Mouse (Mus musculus) lung, embryonic 16.5 days (tissue): ENCODE results near the gene Fam216b. TPM values are rescaled to one million over a fixed set of nuclear protein-coding genes. Genes with fewer than 3 reads are reported as not detected.

Experiments
- ATAC-seq: fragments of 200-750 bp; cut with Nextera tagmentation; 2 replicates; pipeline ENCODE4 v1.8.0; 2017; ENCODE audit warnings: low read depth, mild to moderate bottlenecking, moderate library complexity
- H3K27ac ChIP-seq: fragments of 300-500 bp; sonication (generic); 2 replicates; pipeline ENCODE4 v1.5.1; 2014; ENCODE audit warnings: mild to moderate bottlenecking, control low read depth, low read length
- H3K27me3 ChIP-seq: fragments of 300-500 bp; sonication (generic); 2 replicates; pipeline ENCODE4 v1.6.1; 2014; ENCODE audit warnings: low read depth, low read length, mixed read lengths; ENCODE audit not compliant: control insufficient read depth, insufficient read depth
- H3K36me3 ChIP-seq: fragments of 300-500 bp; sonication (generic); 2 replicates; pipeline ENCODE4 v1.6.1; 2014; ENCODE audit warnings: low read length; ENCODE audit not compliant: control insufficient read depth, insufficient read depth
- H3K4me1 ChIP-seq: fragments of 300-500 bp; sonication (generic); replicated peaks from 2 replicates; pipeline ENCODE4 v1.6.1; 2014; ENCODE audit warnings: low read length, mixed read lengths; ENCODE audit not compliant: control insufficient read depth, insufficient read depth
- H3K4me2 ChIP-seq: fragments of 300-500 bp; sonication (generic); 2 replicates; pipeline ENCODE4 v1.6.1; 2014; ENCODE audit warnings: low read depth, low read length, control low read depth
- H3K4me3 ChIP-seq: fragments of 300-500 bp; sonication (generic); 2 replicates; pipeline ENCODE4 v1.5.1; 2014; ENCODE audit warnings: mild to moderate bottlenecking, low read length, control low read depth
- H3K9ac ChIP-seq: fragments of 300-500 bp; sonication (generic); 2 replicates; pipeline ENCODE4 v1.6.1; 2014; ENCODE audit warnings: low read length, control low read depth
- H3K9me3 ChIP-seq: fragments of 300-500 bp; sonication (generic); 2 replicates; pipeline ENCODE4 v1.6.1; 2016; ENCODE audit warnings: low read length; ENCODE audit not compliant: control insufficient read depth
- WGBS: fragments of 180-500 bp; shearing (Covaris S2); extraction: QIAGEN DNeasy Blood & Tissue Kit; methylation state at CpG from one replicate; pipeline ENCODE4 v1.1.7; 2014; 5-methylcytosine and 5-hydroxymethylcytosine counted together
- polyA plus RNA-seq: library from polyadenylated mRNA; unstranded; fragments of >200 nt; fragmentation: Nextera tagmentation; extraction: Ambion mirVana; gene quantifications from 2 replicates; pipeline ENCODE4 v1.2.1, GENCODE M21; 2015

The Fam216b gene
- polyA plus RNA-seq, 1 experiment from 2014 or later = 0.59 TPM

DNA sequence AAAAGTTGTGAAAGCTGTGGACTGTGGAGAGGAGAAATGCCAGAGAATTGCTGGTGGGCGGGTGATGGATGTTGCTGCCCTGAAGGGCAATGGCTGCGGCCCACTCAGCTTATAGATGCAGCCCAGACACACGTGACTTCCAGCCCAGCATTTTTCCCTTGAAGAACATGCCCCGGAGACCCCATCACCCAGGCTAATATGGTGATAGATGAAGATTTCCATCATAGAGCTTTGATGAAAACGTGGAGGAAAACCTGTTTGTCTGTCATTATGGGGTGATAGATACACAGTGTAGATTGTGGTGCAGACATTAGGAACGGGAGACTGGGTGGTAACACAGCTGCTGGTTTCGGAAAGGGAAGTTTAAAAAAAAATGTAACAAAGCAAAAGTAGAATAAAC, 31.4 kb downstream of the Fam216b start:
- H3K9me3 ChIP-seq = no peaks in the 10 kb centered on the region
- H3K9ac ChIP-seq = no peak overlapping the region
- H3K36me3 ChIP-seq = no peaks in the 10 kb centered on the region
- H3K27me3 ChIP-seq = no peaks in the 10 kb centered on the region
- H3K4me1 ChIP-seq = no peaks in the 10 kb centered on the region
- 50% methylated on average over 7 of the region's 7 CpGs for WGBS
- no peak overlapping the region for H3K4me2 ChIP-seq
- no peak overlapping the region for H3K4me3 ChIP-seq
- ATAC-seq = peak; percentile 79
- H3K27ac ChIP-seq = no peak overlapping the region

DNA sequence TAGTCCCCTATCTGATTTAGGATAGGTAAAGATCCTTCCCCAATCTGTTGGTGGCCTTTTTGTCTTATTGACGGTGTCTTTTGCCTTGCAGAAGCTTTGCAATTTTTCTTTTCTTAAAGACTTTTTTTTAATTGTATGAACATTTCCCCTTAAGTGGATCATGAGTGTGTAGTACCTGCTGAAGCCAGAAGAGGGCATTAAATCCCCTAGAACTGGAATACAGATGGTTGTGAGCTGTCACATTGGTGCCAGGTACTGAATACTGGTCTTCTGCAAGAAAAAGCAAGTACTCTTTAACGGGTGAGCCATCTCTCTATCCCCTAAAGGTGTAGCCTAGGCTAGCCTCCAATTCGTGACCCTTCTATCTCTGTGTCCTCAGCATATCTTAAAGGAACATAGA, 32.4 kb downstream of the Fam216b start:
- WGBS = 78% methylated on average over 3 of the region's 3 CpGs

DNA sequence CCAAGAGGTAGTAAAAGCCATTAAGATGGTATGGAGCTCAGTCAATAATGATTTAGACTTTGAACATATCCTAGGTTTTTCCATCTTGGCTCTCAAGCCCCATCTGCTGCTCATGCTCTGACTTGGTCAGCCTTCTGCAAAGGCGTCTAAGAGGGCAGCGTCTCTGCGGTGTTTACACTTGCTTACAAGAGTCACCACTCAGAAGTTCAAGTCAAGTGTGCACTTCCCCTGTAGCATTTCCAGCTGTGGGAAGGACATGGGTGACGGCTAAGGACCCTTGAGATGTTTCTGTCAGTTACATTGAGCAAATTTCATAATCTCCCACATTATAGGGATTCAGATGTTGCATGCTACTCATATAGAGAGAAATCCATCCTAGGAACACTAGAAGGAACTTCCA, 40.1 kb downstream of the Fam216b start:
- H3K9ac ChIP-seq = no peak overlapping the region
- H3K4me2 ChIP-seq = no peak overlapping the region
- ATAC-seq = no peak
- no peaks in the 10 kb centered on the region for H3K9me3 ChIP-seq
- no peaks in the 10 kb centered on the region for H3K27me3 ChIP-seq
- no peaks in the 10 kb centered on the region for H3K4me1 ChIP-seq
- 36% methylated on average over 4 of the region's 4 CpGs for WGBS
- H3K4me3 ChIP-seq = no peak overlapping the region
- no peaks in the 10 kb centered on the region for H3K36me3 ChIP-seq
- H3K27ac ChIP-seq = no peak overlapping the region

More for the DNA sequence above, 32.4 kb downstream of the Fam216b start:
- Histone ChIP-seq H3K27ac (no peak overlapping the region), H3K4me1 (no peaks in the 10 kb centered on the region), H3K4me2 (no peak overlapping the region), H3K36me3 (no peaks in the 10 kb centered on the region), H3K9me3 (no peaks in the 10 kb centered on the region), H3K4me3 (no peak overlapping the region), H3K27me3 (no peaks in the 10 kb centered on the region), H3K9ac (no peak overlapping the region)
- ATAC-seq = no peak

DNA sequence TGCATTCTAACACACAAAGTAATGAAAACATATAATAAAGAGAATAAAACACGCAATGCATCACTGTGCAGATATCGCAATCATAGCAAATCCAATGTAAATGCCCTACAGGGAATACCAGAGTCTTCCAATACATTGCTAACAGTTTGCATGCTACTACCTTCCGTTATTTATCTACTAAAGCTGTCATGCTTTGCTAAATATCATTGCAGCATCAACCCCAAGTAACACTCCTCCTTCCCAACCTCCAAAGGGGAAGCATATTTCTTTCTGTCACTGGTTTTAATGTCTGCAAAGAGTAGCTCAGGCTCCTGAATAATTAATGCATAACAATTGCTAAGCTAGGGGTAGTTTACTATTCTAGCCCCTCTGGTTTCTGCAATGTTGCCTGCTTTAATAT, 40.5 kb downstream of the Fam216b start:
- Histone ChIP-seq H3K4me1 (no peaks in the 10 kb centered on the region), H3K4me2 (no peak overlapping the region), H3K27me3 (no peaks in the 10 kb centered on the region), H3K9ac (no peak overlapping the region), H3K27ac (no peak overlapping the region), H3K36me3 (no peaks in the 10 kb centered on the region), H3K4me3 (no peak overlapping the region), H3K9me3 (no peaks in the 10 kb centered on the region)
- whole genome bisulfite sequencing = 96% methylated on average over 3 of the region's 3 CpGs
- no peak for ATAC-seq

DNA sequence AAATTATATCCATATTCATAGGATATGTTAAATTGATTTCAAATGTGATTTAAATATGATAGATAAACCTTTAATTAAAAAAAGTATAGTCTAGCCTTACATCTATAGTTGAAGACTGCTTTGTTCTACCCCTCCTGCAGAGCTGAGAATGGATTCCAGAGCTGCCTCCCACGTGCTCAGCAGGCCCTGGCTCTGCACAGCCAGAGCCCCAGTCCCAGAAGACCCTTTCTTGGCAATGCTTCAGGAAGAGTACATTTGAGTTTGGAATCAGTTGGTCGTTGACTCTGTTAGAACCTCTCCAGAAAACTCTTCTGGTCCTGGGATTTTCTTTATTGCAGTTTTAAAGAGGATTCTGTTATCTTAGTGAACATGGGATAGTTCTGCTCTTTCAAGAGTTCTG, 45.7 kb downstream of the Fam216b start:
- H3K27me3 ChIP-seq = no peaks in the 10 kb centered on the region
- no peak overlapping the region for H3K4me2 ChIP-seq
- H3K4me3 ChIP-seq = no peak overlapping the region
- H3K36me3 ChIP-seq = no peaks in the 10 kb centered on the region
- ATAC-seq = no peak
- 18% methylated on average over 2 of the region's 2 CpGs for WGBS
- H3K4me1 ChIP-seq = no peaks in the 10 kb centered on the region
- no peak overlapping the region for H3K27ac ChIP-seq
- H3K9ac ChIP-seq = no peak overlapping the region
- H3K9me3 ChIP-seq = no peaks in the 10 kb centered on the region

DNA sequence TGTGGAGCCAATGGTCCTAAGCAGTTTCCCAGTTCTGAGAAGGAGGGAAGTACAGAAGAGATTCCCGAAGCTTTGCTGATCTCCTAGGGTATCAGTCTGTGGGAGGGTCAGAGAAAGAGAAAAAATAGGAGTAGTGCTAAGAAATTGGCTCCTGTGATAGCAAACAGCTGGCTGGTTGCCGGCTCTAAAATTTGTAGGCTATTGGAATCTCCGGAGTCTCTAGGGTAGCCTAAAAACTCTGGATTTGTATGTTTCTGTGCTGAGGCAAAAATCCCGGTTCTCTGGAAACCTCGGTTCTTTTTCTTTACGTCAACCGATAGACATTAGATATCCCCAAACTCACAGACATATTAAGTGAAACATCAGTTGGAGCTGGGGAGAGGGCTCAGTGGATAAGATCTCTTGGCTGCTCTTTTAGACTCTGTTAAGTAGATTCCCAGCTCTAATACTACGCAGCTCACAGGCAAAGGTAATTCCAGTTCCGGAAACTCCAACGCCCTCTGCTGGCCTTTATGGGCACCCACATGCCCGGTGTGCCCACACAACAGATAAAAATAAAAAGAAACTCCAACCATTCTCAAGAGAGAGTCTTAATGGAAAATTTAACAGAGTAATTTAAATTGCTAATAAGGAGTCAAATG, 46.8 kb downstream of the Fam216b start:
- H3K36me3 ChIP-seq = no peaks in the 10 kb centered on the region
- no peak overlapping the region for H3K27ac ChIP-seq
- ATAC-seq = no peak
- WGBS = 64% methylated on average over 11 of the region's 11 CpGs
- H3K9me3 ChIP-seq = no peaks in the 10 kb centered on the region
- no peaks in the 10 kb centered on the region for H3K4me1 ChIP-seq
- no peak overlapping the region for H3K9ac ChIP-seq
- no peak overlapping the region for H3K4me3 ChIP-seq
- no peaks in the 10 kb centered on the region for H3K27me3 ChIP-seq
- no peak overlapping the region for H3K4me2 ChIP-seq

DNA sequence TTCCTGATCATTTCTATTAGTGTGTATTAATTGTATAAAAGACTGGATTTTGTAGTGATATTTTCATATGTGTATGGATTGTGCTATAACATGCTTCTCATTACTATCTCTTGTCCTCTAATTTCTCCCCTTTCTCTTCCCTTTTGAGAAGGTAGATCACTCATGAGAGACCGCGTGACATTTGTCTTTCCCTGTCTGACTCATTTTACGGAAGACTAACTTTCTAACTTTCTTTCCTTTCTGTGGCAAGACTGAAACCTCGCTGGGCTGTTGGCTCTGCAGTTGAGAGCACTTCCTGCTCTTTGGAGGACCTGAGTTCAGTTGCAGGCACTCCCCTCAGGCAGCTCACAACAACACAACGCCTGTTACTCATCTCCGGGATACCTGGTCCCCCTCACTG, 48.2 kb downstream of the Fam216b start:
- H3K4me2 ChIP-seq = no peak overlapping the region
- no peaks in the 10 kb centered on the region for H3K9me3 ChIP-seq
- WGBS = 87% methylated on average over 6 of the region's 6 CpGs
- no peaks in the 10 kb centered on the region for H3K36me3 ChIP-seq
- ATAC-seq = no peak
- H3K4me1 ChIP-seq = no peaks in the 10 kb centered on the region
- H3K27me3 ChIP-seq = no peaks in the 10 kb centered on the region
- H3K27ac ChIP-seq = no peak overlapping the region
- no peak overlapping the region for H3K4me3 ChIP-seq
- H3K9ac ChIP-seq = no peak overlapping the region

DNA sequence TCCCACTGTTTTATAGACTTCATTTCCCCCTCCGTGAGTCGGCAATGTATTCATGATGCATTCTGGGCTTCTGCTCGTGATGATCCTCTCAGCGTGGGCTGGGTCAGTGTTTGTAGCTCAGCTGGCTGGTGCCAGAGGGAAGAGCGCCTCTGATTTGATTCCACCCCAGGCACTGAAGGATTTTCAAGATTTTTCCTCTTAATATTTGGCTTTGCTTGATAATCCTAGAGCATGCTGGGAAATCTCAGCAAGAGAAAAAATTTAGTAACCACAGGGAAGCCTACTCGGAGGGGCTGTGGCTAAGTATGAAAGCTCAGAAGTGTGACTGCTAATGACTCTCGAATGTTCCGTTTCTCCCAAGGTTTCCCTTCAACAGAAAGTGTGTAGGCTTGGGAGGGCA, 49.9 kb downstream of the Fam216b start:
- no peak for ATAC-seq

More for the DNA sequence above, 49.9 kb downstream of the Fam216b start:
- Histone ChIP-seq H3K9me3 (no peaks in the 10 kb centered on the region), H3K27ac (no peak overlapping the region), H3K36me3 (no peaks in the 10 kb centered on the region), H3K4me1 (no peaks in the 10 kb centered on the region), H3K4me3 (no peak overlapping the region), H3K27me3 (no peaks in the 10 kb centered on the region), H3K4me2 (no peak overlapping the region), H3K9ac (no peak overlapping the region)
- 68% methylated on average over 8 of the region's 8 CpGs for WGBS
